In the genomic region with DNA sequence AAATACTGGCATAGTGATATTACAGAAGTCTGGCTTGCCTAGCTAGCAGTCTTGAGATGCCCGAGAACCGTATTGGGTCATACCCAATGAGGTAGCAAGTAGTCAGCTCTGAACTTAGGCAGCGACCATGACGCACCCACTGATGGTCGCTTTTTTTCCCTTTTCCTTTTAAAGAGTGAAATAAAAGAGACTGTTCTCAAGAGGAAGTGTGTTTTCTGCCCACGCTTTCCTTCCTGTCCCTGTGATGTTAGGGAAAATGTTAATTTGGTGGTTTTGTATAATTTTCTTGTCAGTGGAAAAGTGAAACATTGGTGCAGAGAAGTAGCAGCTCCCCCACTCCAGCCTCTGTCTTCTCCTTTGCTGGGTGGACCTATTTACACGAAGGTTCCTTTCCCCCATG, we compare ENCODE assay signal across 11 mouse cellular contexts.
A peak's percentile ranks its signal among the peaks of the same experiment; 100 is the strongest.
DNase-seq lines count a peak whose midpoint lies in the region; ATAC-seq and TF ChIP-seq lines count a peak whose summit lies in the region.
"Had no signal": no experiment of that assay in that cellular context is flagged by ENCODE, and none has a peak within 500 bp of the region (broad histone marks: within the 10 kb centered on the region; RNA-seq: fewer than 3 reads in every experiment).

No protein-coding gene starts in this region.

- no peak overlapping the region for H3K27ac ChIP-seq in heart, embryonic 12.5 days (ENCODE audit: poor library complexity, severe bottlenecking)
- 0 out of 2 replicates have a peak overlapping the region, but pooled peaks have one; percentile 38 for H3K27ac ChIP-seq in cortical plate, adult 2 months (ENCODE audit: insufficient read depth, low read length)
- no peak overlapping the region for H3K27ac ChIP-seq in midbrain, embryonic 11.5 days (ENCODE audit: low read depth, low read length)
- H3K27ac ChIP-seq in intestine, embryonic 16.5 days (ENCODE audit: low read length) = no peak overlapping the region
- H3K27ac ChIP-seq in forebrain, embryonic 12.5 days = no peak overlapping the region
- H3K27ac ChIP-seq: embryonic facial prominence, embryonic 12.5 days had no signal

- H3K4me1 ChIP-seq in heart, embryonic 12.5 days (replicated peaks) = peaks cover 39% of the 10 kb centered on the region
- peaks cover 8% of the 10 kb centered on the region; the same call in 1 of the 2 replicates for H3K4me1 ChIP-seq in cortical plate, adult 2 months (ENCODE audit: control insufficient read depth, insufficient read depth, low read length)
- peaks cover 14% of the 10 kb centered on the region for H3K4me1 ChIP-seq in midbrain, embryonic 11.5 days (ENCODE audit: control insufficient read depth, insufficient read depth, low read length)
- H3K4me1 ChIP-seq in intestine, embryonic 16.5 days (ENCODE audit: control insufficient read depth, insufficient read depth, low read length) = peaks cover 5% of the 10 kb centered on the region
- H3K4me1 ChIP-seq in forebrain, embryonic 12.5 days = peaks cover 22% of the 10 kb centered on the region

- ATAC-seq in heart, embryonic 12.5 days (ENCODE audit: insufficient number of reproducible peaks, low FRiP score) = no peak
- no peak for ATAC-seq in midbrain, embryonic 11.5 days (ENCODE audit: low FRiP score)
- no peak for ATAC-seq in intestine, embryonic 16.5 days
- no peak for ATAC-seq in forebrain, embryonic 12.5 days (ENCODE audit: low FRiP score)

- 75% methylated on average over 7 of the region's 7 CpGs for WGBS in heart, embryonic 12.5 days
- WGBS in midbrain, embryonic 11.5 days = 85% methylated on average over 7 of the region's 7 CpGs
- WGBS in intestine, embryonic 16.5 days = 75% methylated on average over 7 of the region's 7 CpGs
- WGBS in forebrain, embryonic 12.5 days = 85% methylated on average over 7 of the region's 7 CpGs

- no peak for TF ChIP-seq CTCF in cortical plate, adult 2 months (IDR thresholded peaks at IDR 0.05; ENCODE audit: extremely low read depth, insufficient read depth, low read length)

- no peak overlapping the region for H3K4me3 ChIP-seq in heart, embryonic 12.5 days
- H3K4me3 ChIP-seq in cortical plate, adult 2 months (ENCODE audit: insufficient read depth, low read length) = no peak overlapping the region
- H3K4me3 ChIP-seq in midbrain, embryonic 11.5 days (ENCODE audit: low read depth, low read length) = no peak overlapping the region
- no peak overlapping the region for H3K4me3 ChIP-seq in intestine, embryonic 16.5 days (ENCODE audit: low read length)
- H3K4me3 ChIP-seq in forebrain, embryonic 12.5 days (replicated peaks) = no peak overlapping the region
- H3K4me3 ChIP-seq: embryonic facial prominence, embryonic 12.5 days had no signal

- no peaks in the 10 kb centered on the region for H3K9me3 ChIP-seq in heart, embryonic 12.5 days (replicated peaks)
- H3K9me3 ChIP-seq in midbrain, embryonic 11.5 days (ENCODE audit: control insufficient read depth, low read length) = no peaks in the 10 kb centered on the region
- no peaks in the 10 kb centered on the region for H3K9me3 ChIP-seq in intestine, embryonic 16.5 days (ENCODE audit: control insufficient read depth, low read length)
- no peaks in the 10 kb centered on the region for H3K9me3 ChIP-seq in forebrain, embryonic 12.5 days
- H3K9me3 ChIP-seq: embryonic facial prominence, embryonic 12.5 days had no signal

- no peaks in the 10 kb centered on the region for H3K27me3 ChIP-seq in heart, embryonic 12.5 days (replicated peaks)
- H3K27me3 ChIP-seq in midbrain, embryonic 11.5 days (ENCODE audit: control insufficient read depth, insufficient read depth, low read length) = no peaks in the 10 kb centered on the region
- no peaks in the 10 kb centered on the region for H3K27me3 ChIP-seq in intestine, embryonic 16.5 days (replicated peaks; ENCODE audit: control insufficient read depth, insufficient read depth, low read length)
- H3K27me3 ChIP-seq in forebrain, embryonic 12.5 days = no peaks in the 10 kb centered on the region
- H3K27me3 ChIP-seq: embryonic facial prominence, embryonic 12.5 days had no signal

- no peak for TF ChIP-seq POLR2A in cortical plate, adult 2 months (IDR thresholded peaks at IDR 0.05; ENCODE audit: extremely low read depth, insufficient read depth, low read length)

- H3K36me3 ChIP-seq in heart, embryonic 12.5 days = no peaks in the 10 kb centered on the region
- no peaks in the 10 kb centered on the region for H3K36me3 ChIP-seq in midbrain, embryonic 11.5 days (ENCODE audit: control insufficient read depth, insufficient read depth, low read length)
- no peaks in the 10 kb centered on the region for H3K36me3 ChIP-seq in intestine, embryonic 16.5 days (ENCODE audit: control insufficient read depth, insufficient read depth, low read length)
- no peaks in the 10 kb centered on the region for H3K36me3 ChIP-seq in forebrain, embryonic 12.5 days (replicated peaks)
- H3K36me3 ChIP-seq: embryonic facial prominence, embryonic 12.5 days had no signal

- no peak overlapping the region for H3K9ac ChIP-seq in heart, embryonic 12.5 days
- H3K9ac ChIP-seq in midbrain, embryonic 11.5 days (ENCODE audit: low read length) = no peak overlapping the region
- no peak overlapping the region for H3K9ac ChIP-seq in intestine, embryonic 16.5 days (ENCODE audit: low read depth, low read length)
- no peak overlapping the region for H3K9ac ChIP-seq in forebrain, embryonic 12.5 days
- H3K9ac ChIP-seq: embryonic facial prominence, embryonic 12.5 days had no signal

- no peak overlapping the region for H3K4me2 ChIP-seq in heart, embryonic 12.5 days
- no peak overlapping the region for H3K4me2 ChIP-seq in midbrain, embryonic 11.5 days
- H3K4me2 ChIP-seq in intestine, embryonic 16.5 days (ENCODE audit: low read depth, low read length) = no peak overlapping the region
- H3K4me2 ChIP-seq in forebrain, embryonic 12.5 days = no peak overlapping the region
- H3K4me2 ChIP-seq: embryonic facial prominence, embryonic 12.5 days had no signal

- DNase-seq in heart, adult 8-10 months (ENCODE audit: low spot score) = peak; percentile 44
- peak; percentile 83 for DNase-seq in 416B (ENCODE audit: low read depth)
- DNase-seq in natural killer cell, adult 2 months (ENCODE audit: low spot score in 2 of 2) = peak; percentile 25 to 60
- DNase-seq in midbrain, embryonic 11.5 days (ENCODE audit: low spot score, missing footprints) = no peak
- DNase-seq: adrenal gland, postnatal 10 days; gastrocnemius, postnatal 14 days had no signal
